ENCODE assay signal across 28 mouse cellular contexts in genomic region chr10:43323386-43323785, GRCm38 (mm10).
DNase-seq lines count a peak whose midpoint lies in the region; ATAC-seq lines count a peak whose summit lies in the region.
"Had no signal": no experiment of that assay in that cellular context is flagged by ENCODE, and none has a peak within 500 bp of the region (broad histone marks: within the 10 kb centered on the region; RNA-seq: fewer than 3 reads in every experiment).

No protein-coding gene starts in this region.

- no peak overlapping the region for H3K4me3 ChIP-seq in heart, embryonic 12.5 days
- no peak overlapping the region for H3K4me3 ChIP-seq in hindbrain, embryonic 10.5 days
- H3K4me3 ChIP-seq in hindbrain, embryonic 11.5 days (ENCODE audit: low read depth, low read length) = no peak overlapping the region
- no peak overlapping the region for H3K4me3 ChIP-seq in midbrain, embryonic 15.5 days
- H3K4me3 ChIP-seq in midbrain, embryonic 16.5 days (ENCODE audit: low read depth, low read length) = no peak overlapping the region
- H3K4me3 ChIP-seq: forebrain, embryonic 13.5 days; heart, embryonic 15.5 days; hindbrain, embryonic 12.5 days; liver, embryonic 12.5 days; megakaryocyte, embryonic 14.5 days; myocyte; neural tube, embryonic 12.5 days; stomach, embryonic 15.5 days had no signal

- 0 out of 2 replicates have a peak, but pooled peaks cover 3% of the 10 kb centered on the region for H3K36me3 ChIP-seq in heart, embryonic 12.5 days
- H3K36me3 ChIP-seq in hindbrain, embryonic 10.5 days = no peaks in the 10 kb centered on the region
- no peaks in the 10 kb centered on the region for H3K36me3 ChIP-seq in hindbrain, embryonic 11.5 days (ENCODE audit: control insufficient read depth, insufficient read depth, low read length)
- no peaks in the 10 kb centered on the region for H3K36me3 ChIP-seq in midbrain, embryonic 15.5 days (replicated peaks)
- H3K36me3 ChIP-seq in midbrain, embryonic 16.5 days (ENCODE audit: control insufficient read depth, insufficient read depth, low read length) = no peaks in the 10 kb centered on the region
- H3K36me3 ChIP-seq: heart, embryonic 15.5 days; hindbrain, embryonic 12.5 days; liver, embryonic 12.5 days; neural tube, embryonic 12.5 days; stomach, embryonic 15.5 days had no signal

- no peak overlapping the region for H3K27ac ChIP-seq in heart, embryonic 12.5 days (ENCODE audit: poor library complexity, severe bottlenecking)
- H3K27ac ChIP-seq in hindbrain, embryonic 10.5 days = peak overlapping the region; percentile 40; the same call in 1 of the 2 replicates
- H3K27ac ChIP-seq in hindbrain, embryonic 11.5 days (ENCODE audit: low read depth, low read length) = no peak overlapping the region
- H3K27ac ChIP-seq in midbrain, embryonic 15.5 days = no peak overlapping the region
- no peak overlapping the region for H3K27ac ChIP-seq in midbrain, embryonic 16.5 days (ENCODE audit: low read length)
- H3K27ac ChIP-seq: forebrain, embryonic 13.5 days; hindbrain, embryonic 12.5 days; hindbrain, postnatal 0 days; liver, embryonic 12.5 days; neural tube, embryonic 12.5 days; stomach, embryonic 15.5 days had no signal

- H3K9me3 ChIP-seq in heart, embryonic 12.5 days (replicated peaks) = no peaks in the 10 kb centered on the region
- H3K9me3 ChIP-seq in hindbrain, embryonic 10.5 days = no peaks in the 10 kb centered on the region
- H3K9me3 ChIP-seq in hindbrain, embryonic 11.5 days (ENCODE audit: control insufficient read depth, low read length) = no peaks in the 10 kb centered on the region
- H3K9me3 ChIP-seq in midbrain, embryonic 15.5 days = no peaks in the 10 kb centered on the region
- no peaks in the 10 kb centered on the region for H3K9me3 ChIP-seq in midbrain, embryonic 16.5 days (replicated peaks; ENCODE audit: control insufficient read depth, low read length, poor library complexity, severe bottlenecking)
- H3K9me3 ChIP-seq: forebrain, embryonic 13.5 days; heart, embryonic 15.5 days; hindbrain, embryonic 12.5 days; liver, embryonic 12.5 days; neural tube, embryonic 12.5 days; stomach, embryonic 15.5 days had no signal

- 45% methylated on average over 8 of the region's 8 CpGs for WGBS in heart, embryonic 12.5 days
- 49% methylated on average over 8 of the region's 8 CpGs for WGBS in hindbrain, embryonic 10.5 days
- 50% methylated on average over 8 of the region's 8 CpGs for WGBS in hindbrain, embryonic 11.5 days
- 23% methylated on average over 8 of the region's 8 CpGs for WGBS in midbrain, embryonic 15.5 days
- WGBS in midbrain, embryonic 16.5 days = 22% methylated on average over 8 of the region's 8 CpGs

- no peak for ATAC-seq in heart, embryonic 12.5 days (ENCODE audit: insufficient number of reproducible peaks, low FRiP score)
- ATAC-seq in hindbrain, embryonic 11.5 days (ENCODE audit: low FRiP score) = no peak
- 0 out of 2 replicates have a peak, but pooled peaks have one; percentile 10 for ATAC-seq in midbrain, embryonic 15.5 days (replicated peaks)
- ATAC-seq in midbrain, embryonic 16.5 days = no peak
- ATAC-seq in granulocyte monocyte progenitor cell, adult 5-6 weeks (replicated peaks; ENCODE audit: poor library complexity, severe bottlenecking) = no peak
- ATAC-seq: forebrain, embryonic 13.5 days; intestine, postnatal 0 days; liver, embryonic 12.5 days; liver, postnatal 0 days had no signal

- H3K9ac ChIP-seq in heart, embryonic 12.5 days = no peak overlapping the region
- no peak overlapping the region for H3K9ac ChIP-seq in hindbrain, embryonic 11.5 days (ENCODE audit: low read depth, low read length)
- H3K9ac ChIP-seq in midbrain, embryonic 15.5 days = no peak overlapping the region
- H3K9ac ChIP-seq in midbrain, embryonic 16.5 days (ENCODE audit: low read depth, low read length) = no peak overlapping the region
- H3K9ac ChIP-seq: forebrain, embryonic 13.5 days; heart, embryonic 15.5 days; hindbrain, embryonic 12.5 days; liver, embryonic 12.5 days; liver, postnatal 0 days; neural tube, embryonic 12.5 days; stomach, embryonic 15.5 days had no signal

- H3K4me1 ChIP-seq in heart, embryonic 12.5 days (replicated peaks) = peaks cover 31% of the 10 kb centered on the region
- peaks cover 14% of the 10 kb centered on the region for H3K4me1 ChIP-seq in hindbrain, embryonic 10.5 days (replicated peaks)
- peaks cover 3% of the 10 kb centered on the region; the same call in 1 of the 2 replicates for H3K4me1 ChIP-seq in hindbrain, embryonic 11.5 days (replicated peaks; ENCODE audit: control insufficient read depth, insufficient read depth, low read length)
- H3K4me1 ChIP-seq in midbrain, embryonic 15.5 days = peaks cover 20% of the 10 kb centered on the region
- H3K4me1 ChIP-seq in midbrain, embryonic 16.5 days (ENCODE audit: control insufficient read depth, insufficient read depth, low read length) = peaks cover 12% of the 10 kb centered on the region

- peak; percentile 71 for DNase-seq in heart, adult 11 months
- DNase-seq in hindbrain, embryonic 10.5 days (ENCODE audit: low spot score) = no peak
- no peak for DNase-seq in hindbrain, embryonic 11.5 days (ENCODE audit: low spot score)
- DNase-seq: adrenal gland, postnatal 10 days; cerebellum, adult 8-10 months; cerebellum, postnatal 25 days; gastrocnemius, postnatal 10 days; kidney, adult 9 months; kidney, postnatal 10 days; left cerebral cortex, postnatal 4 days; liver, postnatal 0 days; lung, postnatal 36 days; thymus, postnatal 14 days had no signal

- H3K27me3 ChIP-seq in heart, embryonic 12.5 days (replicated peaks) = no peaks in the 10 kb centered on the region
- no peaks in the 10 kb centered on the region for H3K27me3 ChIP-seq in hindbrain, embryonic 10.5 days (ENCODE audit: insufficient read depth, poor library complexity, severe bottlenecking)
- no peaks in the 10 kb centered on the region for H3K27me3 ChIP-seq in hindbrain, embryonic 11.5 days (ENCODE audit: control insufficient read depth, insufficient read depth, low read length)
- H3K27me3 ChIP-seq in midbrain, embryonic 15.5 days (replicated peaks) = no peaks in the 10 kb centered on the region
- no peaks in the 10 kb centered on the region for H3K27me3 ChIP-seq in midbrain, embryonic 16.5 days (ENCODE audit: control insufficient read depth, insufficient read depth, low read depth, low read length)
- H3K27me3 ChIP-seq: CH12.LX; forebrain, embryonic 13.5 days; heart, embryonic 15.5 days; hindbrain, embryonic 12.5 days; liver, embryonic 12.5 days; megakaryocyte, embryonic 14.5 days; neural tube, embryonic 12.5 days; stomach, embryonic 15.5 days had no signal

- H3K4me2 ChIP-seq in heart, embryonic 12.5 days = no peak overlapping the region
- no peak overlapping the region for H3K4me2 ChIP-seq in hindbrain, embryonic 11.5 days (replicated peaks; ENCODE audit: low read depth, low read length)
- no peak overlapping the region for H3K4me2 ChIP-seq in midbrain, embryonic 15.5 days
- no peak overlapping the region for H3K4me2 ChIP-seq in midbrain, embryonic 16.5 days (ENCODE audit: low read length)
- H3K4me2 ChIP-seq: forebrain, embryonic 13.5 days; hindbrain, embryonic 12.5 days; liver, embryonic 12.5 days; neural tube, embryonic 12.5 days; stomach, embryonic 15.5 days had no signal
